Mouse (Mus musculus) lung, postnatal 0 days (tissue): ENCODE results near the gene Cldn18.

Source experiments
- CTCF ChIP-seq: IDR thresholded peaks from 2 replicates; pipeline ENCODE4 v1.5.1; 2016; ENCODE audit warnings: antibody characterized with exemption, mild to moderate bottlenecking
- EP300 ChIP-seq: IDR thresholded peaks from 2 replicates; pipeline ENCODE4 v1.6.1; 2016; ENCODE audit warnings: antibody characterized with exemption, mild to moderate bottlenecking, control low read depth

GRCm38 (mm10) chr9:99720011-99720410 lies 2.9 kb upstream of the Cldn18 start:
- peak; percentile 34; the same call in 1 of the 2 replicates for TF ChIP-seq EP300
- TF ChIP-seq CTCF, result no peak
